Mouse (Mus musculus): ENCODE data around the gene Trpm1.

DNA sequence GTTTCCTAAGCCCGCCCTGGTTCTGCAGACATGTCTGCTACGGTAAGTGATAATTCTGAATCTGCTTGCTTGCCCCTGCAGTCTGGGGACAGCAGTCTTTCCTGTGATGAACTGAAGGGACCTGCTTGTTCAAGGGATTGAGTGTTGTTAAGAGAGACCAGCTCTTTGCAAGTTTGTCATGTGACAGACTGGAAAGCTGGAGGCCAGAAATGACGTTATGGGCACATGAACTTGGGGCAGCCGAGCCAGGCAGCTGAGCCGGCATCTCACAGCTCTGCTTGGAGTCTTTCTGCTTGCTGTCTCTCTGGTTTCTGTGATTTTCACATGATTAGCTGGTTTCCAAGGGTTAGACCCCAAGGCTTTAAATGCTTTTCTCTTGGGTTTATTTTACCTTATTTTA lies 74.0 kb downstream of the Trpm1 start:
- TF ChIP-seq CTCF (IDR thresholded peaks at IDR 0.05; ENCODE audit: low read depth, low read length) (no peak), POLR2A (IDR thresholded peaks at IDR 0.05; ENCODE audit: insufficient read depth, low read length) (no peak), EP300 (IDR thresholded peaks at IDR 0.05; ENCODE audit: insufficient read depth, low read depth, low read length) (no peak)
